Mouse (Mus musculus) adrenal gland, postnatal 4 days (tissue): ENCODE data around the gene Ddrgk1. TPM values are rescaled to one million over a fixed set of nuclear protein-coding genes. Genes with fewer than 3 reads are reported as not detected.
"Not testable (repeated sequence)": the region's sequence is repeated elsewhere in the genome, so short reads cannot be mapped to it uniquely, and the experiment has no call there.

ENCODE experiments used
- DNase-seq, 2 experiments: peaks; one replicate each; pipeline ENCODE4 v3.0.0; 2021 to 2022; ENCODE audit warnings: low spot score in 2 of 2, mixed read lengths in 2 of 2
- total RNA-seq, 2 experiments: library from RNA; stranded (reverse); gene quantifications; 2 replicates each; pipeline ENCODE4 v1.2.3; 2021

Ddrgk1 gene
- total RNA-seq, 2 experiments from 2014 or later, result 140 to 154 TPM

- DNase-seq, result no peak
These were observed 10.7 kb downstream of the Ddrgk1 start for GRCm38 (mm10) chr2:130653760-130654159.

GRCm38 (mm10) chr2:130653303-130653702 lies 11.2 kb downstream of the Ddrgk1 start:
- no peak for DNase-seq

GRCm38 (mm10) chr2:130649028-130649427 lies 15.4 kb downstream of the Ddrgk1 start:
- not testable (repeated sequence) for DNase-seq

- DNase-seq, result no peak
These were observed 19.3 kb downstream of the Ddrgk1 start for GRCm38 (mm10) chr2:130645198-130645597.

GRCm38 (mm10) chr2:130642684-130643369 lies 21.6 kb downstream of the Ddrgk1 start, which contains the start of gene Lzts3:
TSS of gene Lzts3 (minus strand) at chr2:130642803.
- DNase-seq, result peak; percentile 87 to 89

GRCm38 (mm10) chr2:130642197-130642660 lies 22.2 kb downstream of the Ddrgk1 start:
- DNase-seq, result no peak

- DNase-seq, result no peak
These were observed 23.0 kb downstream of the Ddrgk1 start for GRCm38 (mm10) chr2:130641351-130642025.

GRCm38 (mm10) chr2:130639276-130639675 lies 25.2 kb downstream of the Ddrgk1 start:
- DNase-seq, result no peak

GRCm38 (mm10) chr2:130638101-130638611 lies 26.3 kb downstream of the Ddrgk1 start:
- no peak for DNase-seq

- DNase-seq, result no peak
These were observed 28.6 kb downstream of the Ddrgk1 start for GRCm38 (mm10) chr2:130635847-130636246.

GRCm38 (mm10) chr2:130634739-130635411 lies 29.6 kb downstream of the Ddrgk1 start:
- no peak for DNase-seq

GRCm38 (mm10) chr2:130634006-130634738 lies 30.3 kb downstream of the Ddrgk1 start:
- DNase-seq, result no peak

GRCm38 (mm10) chr2:130632887-130633675 lies 31.4 kb downstream of the Ddrgk1 start:
- no peak for DNase-seq

GRCm38 (mm10) chr2:130632416-130632815 lies 32.0 kb downstream of the Ddrgk1 start:
- no peak for DNase-seq

GRCm38 (mm10) chr2:130629839-130630203 lies 34.6 kb downstream of the Ddrgk1 start, which contains the start of the genes Fastkd5 and Ubox5:
TSS of gene Fastkd5 (minus strand) at chr2:130630027.
TSS of gene Ubox5 (minus strand) at chr2:130630038.
- peak; percentile 82 to 83 for DNase-seq

GRCm38 (mm10) chr2:130629080-130629838 lies 35.2 kb downstream of the Ddrgk1 start:
- DNase-seq, result no peak

GRCm38 (mm10) chr2:130628424-130628823 lies 36.0 kb downstream of the Ddrgk1 start:
- DNase-seq, result no peak

GRCm38 (mm10) chr2:130618972-130619371 lies 45.5 kb downstream of the Ddrgk1 start:
- no peak for DNase-seq

- no peak for DNase-seq
These were observed 51.4 kb downstream of the Ddrgk1 start for GRCm38 (mm10) chr2:130613091-130613490.
